In the genomic region with DNA sequence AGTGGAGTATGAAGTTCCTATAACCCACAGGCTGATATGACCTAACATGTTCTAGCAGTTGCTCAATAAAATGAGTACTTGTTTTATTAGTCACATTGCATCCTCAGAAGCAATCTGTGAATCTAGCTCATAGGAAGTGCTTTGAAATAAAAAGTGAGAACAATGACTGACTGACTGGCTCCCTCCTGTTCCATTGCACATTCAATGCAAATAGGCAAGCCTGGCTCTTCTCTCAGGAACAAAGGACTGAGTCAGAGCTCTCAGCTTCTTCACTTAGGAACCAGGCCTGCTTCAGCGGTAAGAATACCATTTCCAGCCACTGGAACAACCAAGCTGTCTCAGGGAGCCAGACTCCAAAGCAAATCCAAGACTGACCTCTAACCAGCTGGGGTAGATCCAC, we compare ENCODE assay signal across 12 mouse cellular contexts.
A peak's percentile ranks its signal among the peaks of the same experiment; 100 is the strongest.
DNase-seq lines count a peak whose midpoint lies in the region; ATAC-seq and TF ChIP-seq lines count a peak whose summit lies in the region.
"Had no signal": no experiment of that assay in that cellular context is flagged by ENCODE, and none has a peak within 500 bp of the region (broad histone marks: within the 10 kb centered on the region; RNA-seq: fewer than 3 reads in every experiment).

No protein-coding gene starts in this region.

- H3K36me3 ChIP-seq in midbrain, embryonic 12.5 days = no peaks in the 10 kb centered on the region
- no peaks in the 10 kb centered on the region for H3K36me3 ChIP-seq in midbrain, embryonic 16.5 days (ENCODE audit: control insufficient read depth, insufficient read depth, low read length)

- WGBS in midbrain, embryonic 12.5 days = 35% methylated on average over 1 of the region's 1 CpGs
- 12% methylated on average over 1 of the region's 1 CpGs for WGBS in midbrain, embryonic 16.5 days

- TF ChIP-seq POLR2A in embryonic fibroblast, embryonic 13.5 days (IDR thresholded peaks at IDR 0.05; ENCODE audit: low read depth, low read length) = no peak

- no peaks in the 10 kb centered on the region for H3K27me3 ChIP-seq in midbrain, embryonic 12.5 days
- H3K27me3 ChIP-seq in midbrain, embryonic 16.5 days (ENCODE audit: control insufficient read depth, insufficient read depth, low read depth, low read length) = no peaks in the 10 kb centered on the region

- no peak overlapping the region for H3K4me3 ChIP-seq in midbrain, embryonic 12.5 days
- no peak overlapping the region for H3K4me3 ChIP-seq in midbrain, embryonic 16.5 days (ENCODE audit: low read depth, low read length)
- H3K4me3 ChIP-seq in embryonic fibroblast, embryonic 13.5 days (ENCODE audit: insufficient read depth, low read length) = no peak overlapping the region
- H3K4me3 ChIP-seq: myocyte had no signal

- DNase-seq in Muller cell, postnatal 12 days (ENCODE audit: inconsistent ontology term) = peak; percentile 87
- DNase-seq in naive thymus-derived CD4-positive, alpha-beta T cell, adult 2 months (ENCODE audit: low read depth) = peak; percentile 49
- no peak for DNase-seq in kidney, postnatal 10 days
- DNase-seq in right cerebral cortex, adult 18-20 months = no peak
- DNase-seq: heart, postnatal 36 days; retina, postnatal 1 day had no signal

- no peak overlapping the region for H3K4me2 ChIP-seq in midbrain, embryonic 12.5 days (replicated peaks)
- no peak overlapping the region for H3K4me2 ChIP-seq in midbrain, embryonic 16.5 days (ENCODE audit: low read length)

- H3K27ac ChIP-seq in midbrain, embryonic 12.5 days (replicated peaks) = peak overlapping the region; percentile 52; the same call in 1 of the 2 replicates
- H3K27ac ChIP-seq in midbrain, embryonic 16.5 days (ENCODE audit: low read length) = no peak overlapping the region
- peak overlapping the region; percentile 45 for H3K27ac ChIP-seq in embryonic fibroblast, embryonic 13.5 days (ENCODE audit: insufficient read depth, low read length)
- H3K27ac ChIP-seq: macrophage had no signal

- no peak for ATAC-seq in midbrain, embryonic 12.5 days (ENCODE audit: low FRiP score, low read depth)
- no peak for ATAC-seq in midbrain, embryonic 16.5 days
- ATAC-seq in erythroid progenitor cell, adult 5-6 weeks (replicated peaks; ENCODE audit: low FRiP score, poor library complexity, severe bottlenecking) = no peak

- no peaks in the 10 kb centered on the region for H3K9me3 ChIP-seq in midbrain, embryonic 12.5 days
- no peaks in the 10 kb centered on the region for H3K9me3 ChIP-seq in midbrain, embryonic 16.5 days (replicated peaks; ENCODE audit: control insufficient read depth, low read length, poor library complexity, severe bottlenecking)

- peaks cover 57% of the 10 kb centered on the region for H3K4me1 ChIP-seq in midbrain, embryonic 12.5 days
- peaks cover 6% of the 10 kb centered on the region; the same call in 1 of the 2 replicates for H3K4me1 ChIP-seq in midbrain, embryonic 16.5 days (ENCODE audit: control insufficient read depth, insufficient read depth, low read length)
- H3K4me1 ChIP-seq in embryonic fibroblast, embryonic 13.5 days (ENCODE audit: control insufficient read depth, insufficient read depth, low read length) = peaks cover 16% of the 10 kb centered on the region

- TF ChIP-seq CTCF in embryonic fibroblast, embryonic 13.5 days (IDR thresholded peaks at IDR 0.05; ENCODE audit: borderline replicate concordance, insufficient read depth, low read length) = no peak

- H3K9ac ChIP-seq in midbrain, embryonic 12.5 days (replicated peaks) = no peak overlapping the region
- no peak overlapping the region for H3K9ac ChIP-seq in midbrain, embryonic 16.5 days (ENCODE audit: low read depth, low read length)

Comparison
In these comparisons a context has a peak if more than half of its experiments do, and no peak if none do; other contexts are left out.
1. DNase-seq: peak in Muller cell, postnatal 12 days (single experiment) and naive thymus-derived CD4-positive, alpha-beta T cell, adult 2 months (single experiment); none in kidney, postnatal 10 days (single experiment) and right cerebral cortex, adult 18-20 months (single experiment).